Comparison of ENCODE assay signal across 10 mouse cellular contexts in genomic region chr4:117317701-117318190, GRCm38 (mm10).
A peak's percentile ranks its signal among the peaks of the same experiment; 100 is the strongest.
DNase-seq lines count a peak whose midpoint lies in the region; ATAC-seq lines count a peak whose summit lies in the region.
"Had no signal": no experiment of that assay in that cellular context is flagged by ENCODE, and none has a peak within 500 bp of the region (broad histone marks: within the 10 kb centered on the region; RNA-seq: fewer than 3 reads in every experiment).

No protein-coding gene starts in this region.

- ATAC-seq in kidney, embryonic 16.5 days (ENCODE audit: low FRiP score, low TSS enrichment): peak; percentile 52; the same call in 1 of the 2 replicates
- ATAC-seq in limb, embryonic 13.5 days (ENCODE audit: low FRiP score, low read depth): no peak
- ATAC-seq in stomach, embryonic 14.5 days (ENCODE audit: insufficient number of reproducible peaks, insufficient read depth, low FRiP score, low read depth): peak; percentile 72; the same call in 1 of the 2 replicates

- intact Hi-C loops in heart, postnatal 14 days (cut with DNase I): no loop called here

- H3K9me3 ChIP-seq in kidney, embryonic 16.5 days (ENCODE audit: low read length): no peaks in the 10 kb centered on the region
- H3K9me3 ChIP-seq in hindbrain, embryonic 10.5 days: no peaks in the 10 kb centered on the region
- no peaks in the 10 kb centered on the region for H3K9me3 ChIP-seq in limb, embryonic 13.5 days
- no peaks in the 10 kb centered on the region for H3K9me3 ChIP-seq in stomach, embryonic 14.5 days (ENCODE audit: control insufficient read depth, low read depth, low read length)

- H3K4me3 ChIP-seq in kidney, embryonic 16.5 days (ENCODE audit: low read length): no peak overlapping the region
- no peak overlapping the region for H3K4me3 ChIP-seq in hindbrain, embryonic 10.5 days
- H3K4me3 ChIP-seq in limb, embryonic 13.5 days: no peak overlapping the region
- no peak overlapping the region for H3K4me3 ChIP-seq in stomach, embryonic 14.5 days (ENCODE audit: low read depth, low read length)

- no peak overlapping the region for H3K9ac ChIP-seq in kidney, embryonic 16.5 days (replicated peaks; ENCODE audit: low read length)
- H3K9ac ChIP-seq in limb, embryonic 13.5 days: peak overlapping the region; percentile 8; the same call in 1 of the 2 replicates
- no peak overlapping the region for H3K9ac ChIP-seq in stomach, embryonic 14.5 days (replicated peaks; ENCODE audit: low read depth, low read length)

- no peak overlapping the region for H3K27ac ChIP-seq in kidney, embryonic 16.5 days (ENCODE audit: low read length)
- H3K27ac ChIP-seq in hindbrain, embryonic 10.5 days: peak overlapping the region; percentile 72; the same call in 1 of the 2 replicates
- no peak overlapping the region for H3K27ac ChIP-seq in limb, embryonic 13.5 days
- H3K27ac ChIP-seq in stomach, embryonic 14.5 days (ENCODE audit: low read length): no peak overlapping the region

- no peak for DNase-seq in kidney, adult 8-10 months
- DNase-seq in hindbrain, embryonic 10.5 days (ENCODE audit: low spot score): peak; percentile 62
- DNase-seq in heart, postnatal 14 days: no peak
- no peak for DNase-seq in heart, adult 11 months
- DNase-seq in cerebellum, postnatal 14 days: no peak
- DNase-seq: kidney, adult 18-20 months; thymus, adult 18-20 months had no signal

- no peak overlapping the region for H3K4me2 ChIP-seq in kidney, embryonic 16.5 days (replicated peaks; ENCODE audit: low read depth, low read length)
- peak overlapping the region; percentile 39 for H3K4me2 ChIP-seq in limb, embryonic 13.5 days (replicated peaks)
- H3K4me2 ChIP-seq in stomach, embryonic 14.5 days (replicated peaks; ENCODE audit: low read depth, low read length): peak overlapping the region; percentile 20; the same call in 1 of the 2 replicates

- H3K4me1 ChIP-seq in kidney, embryonic 16.5 days (ENCODE audit: insufficient read depth, low read length): peaks cover 26% of the 10 kb centered on the region
- H3K4me1 ChIP-seq in hindbrain, embryonic 10.5 days (replicated peaks): peaks cover 72% of the 10 kb centered on the region
- H3K4me1 ChIP-seq in limb, embryonic 13.5 days: peaks cover 76% of the 10 kb centered on the region
- H3K4me1 ChIP-seq in stomach, embryonic 14.5 days (ENCODE audit: control insufficient read depth, insufficient read depth, low read length): peaks cover 18% of the 10 kb centered on the region

- peaks cover 100% of the 10 kb centered on the region for H3K27me3 ChIP-seq in kidney, embryonic 16.5 days (ENCODE audit: insufficient read depth, low read length)
- peaks cover 100% of the 10 kb centered on the region for H3K27me3 ChIP-seq in hindbrain, embryonic 10.5 days (ENCODE audit: insufficient read depth, poor library complexity, severe bottlenecking)
- H3K27me3 ChIP-seq in limb, embryonic 13.5 days: peaks cover 86% of the 10 kb centered on the region
- H3K27me3 ChIP-seq in stomach, embryonic 14.5 days (ENCODE audit: control insufficient read depth, insufficient read depth, low read length): peaks cover 17% of the 10 kb centered on the region

- H3K36me3 ChIP-seq in kidney, embryonic 16.5 days (ENCODE audit: insufficient read depth, low read length): no peaks in the 10 kb centered on the region
- H3K36me3 ChIP-seq in hindbrain, embryonic 10.5 days: no peaks in the 10 kb centered on the region
- no peaks in the 10 kb centered on the region for H3K36me3 ChIP-seq in limb, embryonic 13.5 days
- H3K36me3 ChIP-seq in stomach, embryonic 14.5 days (ENCODE audit: control insufficient read depth, insufficient read depth, low read length): no peaks in the 10 kb centered on the region

- WGBS in kidney, embryonic 16.5 days: 5% methylated on average over 18 of the region's 18 CpGs
- WGBS in hindbrain, embryonic 10.5 days: 19% methylated on average over 18 of the region's 18 CpGs
- WGBS in limb, embryonic 13.5 days: 9% methylated on average over 18 of the region's 18 CpGs
- 7% methylated on average over 18 of the region's 18 CpGs for WGBS in stomach, embryonic 14.5 days
